Mouse (Mus musculus) natural killer cell, adult 2 months (primary cell): Measurements from ENCODE around the gene Rab10.

ENCODE experiments used
- DNase-seq, 2 experiments: peaks; one replicate each; pipeline ENCODE4 v3.0.0; 2022; ENCODE audit warnings: low spot score in 2 of 2

Gene Rab10

DNA sequence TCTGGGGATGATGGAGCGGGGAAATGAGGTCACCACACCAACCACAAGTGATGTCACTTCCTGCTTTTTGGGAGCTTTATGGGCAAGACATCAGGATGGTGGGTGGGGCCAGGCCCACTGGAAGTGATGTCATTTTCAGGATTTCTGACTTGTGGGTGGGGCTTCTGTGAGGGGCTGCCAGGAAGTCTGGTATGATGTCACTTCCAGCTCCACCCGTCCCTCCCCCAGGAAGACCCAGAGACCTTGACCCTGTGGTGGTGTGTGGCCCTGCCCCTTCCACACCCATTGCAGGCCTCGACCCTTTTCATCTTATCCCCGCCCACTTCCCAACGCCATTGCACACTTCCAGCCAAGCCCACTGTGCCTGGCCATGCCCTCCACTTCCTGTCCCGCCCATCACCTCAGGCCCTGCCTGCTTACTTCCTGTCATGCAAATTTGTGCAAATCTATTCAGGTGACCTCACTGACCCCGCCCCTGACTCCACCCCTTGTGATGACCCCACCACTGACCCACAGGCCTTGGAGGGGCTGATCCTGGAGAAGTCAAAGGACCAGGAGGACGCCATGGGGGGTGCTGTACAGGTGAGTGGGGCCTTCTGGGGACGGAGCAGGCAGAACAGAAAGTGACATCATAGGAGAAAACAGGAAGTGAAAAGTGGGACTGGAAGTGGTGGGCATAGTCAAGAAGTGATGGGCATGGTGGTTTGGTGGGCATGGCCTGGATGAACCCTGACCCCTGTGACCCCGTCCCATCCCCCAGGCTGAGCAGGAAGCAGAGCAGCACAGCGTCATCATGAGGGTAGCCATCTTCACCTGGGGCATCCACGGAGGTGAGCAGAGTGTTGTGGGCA, 72.7 kb downstream of the Rab10 start:
- peak; percentile 51 to 67 for DNase-seq

DNA sequence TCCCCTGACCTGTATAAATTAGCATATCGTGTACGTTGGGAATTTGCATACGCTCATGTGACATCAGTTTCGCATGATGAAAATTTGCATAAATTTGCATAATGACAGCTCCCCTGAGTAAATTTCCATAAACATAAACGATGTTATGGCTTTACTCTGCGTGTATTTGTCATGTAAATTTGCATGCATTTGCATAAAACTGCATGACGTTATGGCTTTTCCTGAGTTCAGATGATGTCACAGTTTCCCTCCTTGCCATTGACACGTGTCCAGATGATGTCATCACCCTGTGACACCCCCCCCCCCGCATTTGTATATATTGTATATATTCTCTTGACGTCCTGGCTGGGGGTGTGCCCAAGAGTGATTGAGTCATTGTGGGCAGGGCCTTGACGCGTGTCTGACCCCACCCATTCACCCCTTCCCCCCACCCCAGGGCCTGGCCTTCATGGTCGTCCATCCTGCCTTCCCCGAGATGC, 73.6 kb downstream of the Rab10 start:
- no peak for DNase-seq

DNA sequence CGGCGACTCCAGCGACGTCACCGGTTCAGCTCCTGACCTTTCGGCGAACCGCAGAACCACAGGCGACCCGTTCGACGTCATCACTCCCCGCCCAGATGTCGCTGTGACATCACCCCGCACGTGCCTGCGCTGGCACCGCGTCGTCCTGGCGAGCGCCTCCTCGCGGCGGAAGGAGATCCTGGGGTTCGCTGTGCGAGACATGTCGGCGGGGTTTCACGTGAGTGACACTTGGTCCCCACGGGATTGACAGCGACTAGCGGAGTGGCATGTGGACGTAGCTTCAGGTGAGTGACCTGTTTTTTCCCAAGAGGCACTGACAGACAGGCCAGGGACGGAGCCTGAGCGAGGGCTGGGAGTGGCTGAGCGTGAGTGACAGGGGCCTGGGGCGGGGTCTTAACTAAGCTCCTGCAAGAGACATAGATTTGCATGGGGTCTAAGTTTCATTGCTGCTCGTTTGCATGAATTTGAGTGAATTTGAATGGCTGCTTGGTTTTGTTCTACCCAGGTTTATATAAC, 74.1 kb downstream of the Rab10 start:
- peak; percentile 96 to 97 for DNase-seq

DNA sequence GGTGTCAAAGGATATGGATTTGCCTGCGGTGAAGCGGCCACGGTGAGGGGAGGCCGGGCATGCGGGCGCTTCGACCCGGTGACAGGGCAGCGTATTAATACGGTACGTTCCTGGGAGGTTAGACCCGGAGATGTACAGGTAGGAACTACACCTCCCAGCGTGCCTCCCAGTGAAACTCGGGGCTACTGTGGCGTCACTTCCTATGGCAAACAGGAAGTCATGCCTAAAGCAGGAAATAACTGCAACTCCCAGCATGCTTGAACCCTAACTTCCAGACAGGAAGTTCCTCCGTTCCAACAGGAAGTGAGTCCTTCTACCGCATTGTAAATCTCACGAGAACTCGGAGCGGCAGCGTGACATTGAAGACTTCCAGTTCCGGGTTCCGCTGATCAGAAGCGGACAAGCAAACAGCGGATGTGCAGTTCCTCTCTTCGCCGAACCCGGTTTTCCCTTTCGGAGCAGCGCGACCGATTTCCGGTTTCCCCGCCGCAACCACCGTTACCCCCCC, 74.6 kb downstream of the Rab10 start:
- DNase-seq, result peak; percentile 93

- DNase-seq, result no peak
These were observed 75.7 kb downstream of the Rab10 start for GRCm38 (mm10) chr12:3234061-3234460.

DNA sequence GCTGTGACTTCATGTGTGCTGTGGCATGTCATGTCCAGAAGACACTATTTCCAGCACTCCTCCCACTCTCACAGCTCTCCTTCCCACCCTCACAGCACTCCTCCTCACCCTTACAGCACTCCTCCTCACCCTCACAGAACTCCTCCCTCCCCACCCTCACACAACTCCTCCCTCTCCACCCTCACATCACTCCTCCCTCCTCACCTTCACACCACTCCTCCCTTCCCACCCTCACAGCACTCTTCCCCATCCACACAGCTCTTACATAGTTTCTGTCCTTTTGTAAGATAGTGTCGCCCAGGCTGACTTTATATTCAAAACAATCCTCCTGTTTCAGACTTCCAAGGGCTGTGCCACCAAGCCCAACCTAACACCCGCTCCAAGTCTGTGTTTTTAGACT, 86.4 kb downstream of the Rab10 start:
- DNase-seq, result no peak

GRCm38 (mm10) chr12:3210181-3210580, 99.6 kb downstream of the Rab10 start:
- no peak for DNase-seq

GRCm38 (mm10) chr12:3209163-3209562, 100.6 kb downstream of the Rab10 start:
- no peak for DNase-seq
